Mouse (Mus musculus): ENCODE results near the gene Gm45021.

The Gm45021 gene

GRCm38 (mm10) chr6:48589194-48589750 is at the start of gene Gm45021:
Gene Gm45021 (plus strand): TSS chr6:48589610.
- no peak for DNase-seq (ENCODE audit: extremely low spot score)

GRCm38 (mm10) chr6:48539860-48540259 is 49.5 kb upstream of the Gm45021 start:
- no peak for DNase-seq (ENCODE audit: extremely low spot score)

DNA sequence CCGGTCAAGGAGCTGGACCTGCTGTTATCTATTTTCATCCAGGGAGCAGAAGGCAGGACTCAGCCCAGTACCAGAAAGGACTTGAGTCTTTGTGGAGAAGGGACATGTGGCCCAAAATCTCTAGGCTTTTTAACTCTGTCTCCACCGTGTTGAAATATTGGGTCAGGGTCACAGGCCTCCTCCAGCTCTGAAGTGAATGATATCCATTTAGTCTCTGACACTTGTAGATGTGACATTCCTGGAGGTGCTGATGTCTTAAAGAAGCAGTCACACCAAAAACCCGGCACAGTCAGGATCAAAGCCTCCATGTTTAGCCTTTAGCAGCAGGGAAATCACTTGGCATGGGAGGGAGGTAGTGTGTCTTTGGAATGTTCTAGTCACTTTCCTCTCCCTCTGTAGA is 48.7 kb upstream of the Gm45021 start:
- no peak for DNase-seq (ENCODE audit: extremely low spot score)

DNA sequence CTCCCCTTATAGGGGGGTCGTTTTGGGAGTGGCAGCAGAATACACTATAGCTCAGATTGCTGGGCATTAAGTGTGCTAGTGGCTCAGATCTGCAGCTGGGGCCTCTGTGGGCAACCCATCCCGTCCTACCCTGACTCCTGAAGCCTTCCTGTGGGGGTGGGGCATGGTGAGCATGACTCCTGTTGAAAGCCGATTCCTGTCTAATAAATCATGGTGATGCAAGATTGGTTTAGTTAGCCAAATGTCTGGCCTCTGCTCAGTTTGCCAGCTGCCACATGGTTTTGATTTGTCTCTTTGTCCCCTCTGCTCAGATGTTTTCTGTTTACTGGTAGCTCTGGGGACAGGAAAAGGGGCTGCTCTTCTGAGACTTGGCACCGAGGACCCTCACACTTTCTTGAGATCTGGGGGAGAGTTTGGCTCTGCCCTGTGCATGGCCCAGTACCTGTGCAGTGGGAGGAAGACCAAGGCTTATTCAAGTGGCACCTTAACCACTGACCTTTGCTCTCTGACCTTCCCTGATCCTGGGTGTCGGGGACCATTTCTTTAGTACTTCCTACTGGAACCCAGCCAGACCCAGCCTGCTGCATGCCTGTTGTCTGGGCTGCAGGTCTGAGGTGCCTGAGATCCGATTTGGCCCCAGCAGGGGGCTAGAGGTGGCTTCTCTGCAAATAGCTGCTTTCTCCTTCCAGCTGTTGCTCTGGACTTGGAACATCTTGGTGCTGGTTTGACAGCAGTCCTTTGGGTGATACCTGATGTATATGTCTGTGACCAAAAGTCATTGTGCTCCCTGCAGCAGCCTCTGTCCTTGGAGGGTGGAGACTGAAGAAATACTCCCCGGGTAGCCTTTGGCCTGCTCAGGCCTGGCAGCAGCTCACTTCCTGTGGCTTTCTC is 47.6 kb upstream of the Gm45021 start:
- peak; percentile 47 for DNase-seq (ENCODE audit: extremely low spot score)

- DNase-seq (ENCODE audit: extremely low spot score), result no peak
Observed at GRCm38 (mm10) chr6:48542631-48543030, 46.8 kb upstream of the Gm45021 start.

DNA sequence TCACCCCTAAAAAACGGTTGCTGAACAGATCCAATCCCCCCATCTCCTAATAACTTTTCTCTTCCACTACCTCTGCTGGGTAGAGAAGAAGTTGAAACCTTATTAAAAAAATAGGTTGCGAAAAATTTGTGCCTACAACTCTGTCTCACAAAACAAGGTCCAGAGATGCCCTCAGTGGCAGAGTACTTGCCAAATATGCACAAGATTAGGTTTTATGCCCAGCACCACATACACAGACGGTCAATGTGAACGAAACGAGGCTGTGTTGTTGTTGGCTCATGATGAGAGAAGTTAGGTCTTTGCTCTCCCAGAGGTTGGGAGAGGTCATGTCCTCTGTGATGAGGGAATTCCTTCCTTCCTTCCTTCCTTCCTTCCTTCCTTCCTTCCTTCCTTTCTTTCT is 44.2 kb upstream of the Gm45021 start:
- DNase-seq (ENCODE audit: extremely low spot score), result no peak

DNA sequence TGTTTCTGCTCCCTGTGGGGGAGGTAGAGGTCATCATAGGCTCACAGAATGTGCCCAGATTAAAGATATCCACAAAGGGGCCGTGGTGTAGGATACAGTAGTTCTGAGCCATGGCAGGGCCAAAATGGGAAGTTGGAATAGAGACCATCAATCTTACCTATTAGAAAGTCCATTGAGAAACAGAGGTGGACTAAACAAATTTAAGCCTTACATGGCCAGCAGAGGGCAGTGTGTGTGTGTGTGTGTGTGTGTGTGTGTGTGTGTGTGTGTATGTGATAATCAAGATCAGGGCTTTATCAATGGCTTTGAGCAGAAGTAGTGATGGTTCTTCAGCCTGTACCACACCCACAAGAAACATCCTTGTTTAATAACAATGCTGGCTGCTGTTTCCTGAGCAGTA is 43.1 kb upstream of the Gm45021 start:
- peak; percentile 46 for DNase-seq (ENCODE audit: extremely low spot score)

DNA sequence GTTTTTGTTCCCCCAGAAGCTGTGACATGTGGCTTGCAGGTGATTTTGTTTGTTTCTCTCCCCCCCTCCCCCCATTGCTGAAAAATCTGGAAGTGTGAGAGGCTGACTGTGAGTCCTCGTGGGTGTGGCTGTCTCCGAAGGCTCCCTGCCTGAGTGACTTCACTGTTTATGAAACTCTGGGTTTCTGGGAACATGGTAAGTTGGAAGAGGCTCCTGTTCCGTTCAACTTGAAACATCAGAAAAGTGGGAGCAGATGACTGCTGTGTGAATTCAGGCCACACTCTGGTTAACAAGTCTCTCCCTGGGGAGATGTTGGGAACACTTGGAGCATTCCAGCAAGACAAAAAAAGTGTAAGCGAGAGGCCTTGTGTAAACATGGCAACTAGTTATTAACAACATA is 42.6 kb upstream of the Gm45021 start:
- DNase-seq (ENCODE audit: extremely low spot score), result no peak

DNA sequence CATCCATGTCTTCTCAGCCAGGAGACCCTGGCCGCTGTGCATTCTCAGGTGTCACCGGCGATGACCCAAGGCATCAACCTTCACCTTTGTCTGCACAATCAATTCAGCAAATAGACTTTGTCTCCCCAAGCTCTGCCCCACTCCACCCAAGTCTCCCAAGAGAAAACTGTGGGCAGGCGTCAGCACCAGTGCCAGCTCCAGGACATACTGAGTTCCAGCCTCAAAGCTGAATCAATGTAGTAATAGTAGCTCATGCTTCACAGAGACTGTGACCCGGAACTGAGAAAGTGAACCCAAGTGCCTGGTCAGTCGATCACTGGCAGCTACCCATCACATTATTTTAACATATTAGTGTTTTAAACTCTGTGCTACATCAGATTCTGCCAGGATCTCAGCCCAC is 41.1 kb upstream of the Gm45021 start:
- no peak for DNase-seq (ENCODE audit: extremely low spot score)

DNA sequence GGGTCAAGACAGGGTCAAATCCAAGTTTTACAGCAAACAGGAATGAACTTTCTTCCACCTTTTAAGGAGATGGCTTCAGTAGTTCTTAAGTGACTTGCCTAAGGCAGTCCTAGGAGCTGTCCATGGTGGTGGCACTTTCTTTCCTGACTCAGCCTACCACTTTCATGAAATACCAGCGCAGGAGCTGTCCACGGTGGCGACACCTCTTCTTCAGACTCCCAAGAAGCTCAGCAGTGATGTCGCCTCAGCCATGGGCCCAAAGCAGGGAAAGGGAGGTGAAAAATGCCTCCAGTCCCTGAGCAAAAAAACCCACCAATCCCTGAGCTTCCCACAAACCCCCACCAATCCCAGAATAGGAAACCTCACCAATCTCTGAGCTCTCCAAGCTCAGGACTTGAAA is 36.5 kb upstream of the Gm45021 start:
- DNase-seq (ENCODE audit: extremely low spot score), result peak; percentile 18

GRCm38 (mm10) chr6:48553819-48554218 is 35.6 kb upstream of the Gm45021 start:
- DNase-seq (ENCODE audit: extremely low spot score), result no peak

DNA sequence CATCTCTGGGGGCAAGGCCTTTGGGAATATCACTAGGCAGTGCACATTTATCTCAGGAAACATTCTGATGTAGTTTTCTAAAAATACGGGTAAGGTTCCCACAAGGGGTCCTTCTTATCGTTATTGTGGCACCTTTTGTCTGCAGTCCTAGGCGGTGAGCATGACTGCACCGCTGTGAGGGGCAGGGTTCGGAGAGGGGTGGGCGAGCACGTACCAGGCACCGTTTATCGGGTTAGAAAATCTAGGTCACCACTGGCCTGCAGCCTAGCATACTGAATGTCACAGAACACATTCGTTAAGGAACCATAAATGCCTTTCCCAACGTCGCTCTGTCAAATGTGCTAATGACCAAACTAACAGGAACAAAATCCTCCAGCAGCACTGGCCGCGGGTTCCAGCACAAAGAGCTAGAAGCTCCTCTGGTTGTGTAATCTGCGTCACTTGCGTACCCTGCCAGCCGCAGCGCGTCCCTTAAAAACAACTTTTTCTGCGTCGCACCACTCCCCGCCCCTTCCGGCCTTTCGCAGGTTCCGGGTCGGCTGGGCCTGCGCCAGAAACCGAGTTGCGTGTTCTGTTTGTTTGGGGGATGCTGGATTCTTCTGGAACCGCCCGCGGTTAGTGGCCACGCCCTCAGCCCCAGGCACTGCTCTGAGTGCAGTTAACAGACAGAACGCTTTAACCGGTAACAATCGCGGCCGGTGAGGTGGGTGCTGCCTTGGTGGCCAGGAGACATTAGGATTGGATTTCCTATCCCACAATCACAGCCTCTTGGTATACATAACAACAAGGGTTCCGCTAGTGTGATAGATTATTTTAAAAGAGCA is 34.9 kb upstream of the Gm45021 start, which contains the start of gene Lrrc61:
TSS of gene Lrrc61 (plus strand) at position 517 of the 824 bp plus-strand sequence.
- DNase-seq (ENCODE audit: extremely low spot score), result peak; percentile 88

DNA sequence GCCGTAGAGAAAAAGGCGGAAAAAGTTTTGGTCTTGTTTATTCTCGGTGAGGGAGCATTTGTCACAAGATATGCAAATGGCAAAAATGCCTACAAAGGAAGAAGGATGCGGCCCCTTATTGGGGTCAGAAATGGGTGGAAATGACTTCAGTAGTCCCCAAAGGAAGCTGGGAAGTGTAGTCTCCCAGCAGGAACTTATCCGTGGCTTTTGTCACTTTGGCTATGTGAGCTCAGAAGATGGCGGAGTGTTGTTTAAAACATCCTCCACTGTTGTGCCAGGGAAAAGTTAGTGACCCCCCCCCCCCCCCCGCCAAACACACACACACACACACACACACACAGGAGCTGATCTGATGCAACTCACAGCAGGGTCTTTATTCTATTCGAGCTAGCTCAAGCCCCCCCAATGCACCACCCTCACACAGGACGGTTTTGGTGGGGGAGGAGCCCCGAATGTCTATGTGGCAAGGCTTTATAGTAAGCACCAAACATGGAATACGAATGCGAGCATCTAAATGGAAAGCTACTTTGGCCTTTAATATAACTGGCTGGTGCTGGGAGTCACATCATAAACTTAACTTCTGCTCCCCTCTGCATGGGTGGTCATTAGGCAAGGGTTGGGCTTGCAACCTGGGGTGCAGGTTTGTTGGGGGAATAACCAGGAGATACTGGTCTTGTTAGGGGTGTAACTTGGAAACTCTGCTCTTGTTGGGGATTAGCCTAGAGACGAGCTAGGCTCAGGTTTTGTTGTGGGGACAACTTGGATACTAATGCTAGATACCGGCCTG is 34.1 kb upstream of the Gm45021 start:
- no peak for DNase-seq (ENCODE audit: extremely low spot score)

DNA sequence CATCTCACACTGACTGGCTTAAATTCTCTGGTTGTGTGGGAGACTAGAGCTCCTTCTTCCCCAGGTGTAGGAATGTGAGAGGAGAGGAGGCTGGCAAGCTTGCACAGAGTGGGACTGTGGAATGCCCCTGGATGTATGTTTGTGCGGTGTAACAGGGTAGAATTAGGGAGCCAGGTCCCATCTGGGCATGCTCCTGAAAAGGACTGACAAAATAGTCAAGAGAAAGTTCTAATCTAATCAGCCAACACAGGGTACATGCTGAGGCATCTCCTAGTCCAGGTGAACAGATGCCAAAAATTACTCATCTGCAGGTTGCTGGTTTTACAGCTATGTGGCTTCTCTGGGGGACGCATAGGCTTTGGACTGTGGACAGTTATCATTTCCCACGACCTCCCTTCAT is 33.5 kb upstream of the Gm45021 start:
- DNase-seq (ENCODE audit: extremely low spot score), result no peak

GRCm38 (mm10) chr6:48565693-48566310 is 23.6 kb upstream of the Gm45021 start:
- no peak for DNase-seq (ENCODE audit: extremely low spot score)

DNA sequence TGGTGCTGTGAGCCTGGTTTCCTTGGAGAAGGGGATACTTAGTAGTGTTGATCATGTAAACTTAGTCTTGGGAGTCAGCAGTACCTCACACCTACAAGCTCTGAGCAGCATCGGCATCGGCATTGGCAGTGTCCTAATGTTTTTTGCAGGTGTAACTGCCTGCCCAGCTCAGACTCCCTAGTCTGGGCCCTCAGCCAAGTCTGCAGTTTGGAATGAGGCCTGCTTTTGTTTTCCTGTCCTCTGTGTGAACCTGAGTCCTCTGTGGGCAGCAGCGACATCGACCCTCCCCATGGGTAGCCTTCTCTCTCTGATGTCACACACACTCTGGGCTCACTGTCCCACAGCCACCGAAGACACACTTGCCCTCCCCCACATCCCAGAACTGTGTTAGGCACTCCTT is 23.1 kb upstream of the Gm45021 start:
- no peak for DNase-seq (ENCODE audit: extremely low spot score)

DNA sequence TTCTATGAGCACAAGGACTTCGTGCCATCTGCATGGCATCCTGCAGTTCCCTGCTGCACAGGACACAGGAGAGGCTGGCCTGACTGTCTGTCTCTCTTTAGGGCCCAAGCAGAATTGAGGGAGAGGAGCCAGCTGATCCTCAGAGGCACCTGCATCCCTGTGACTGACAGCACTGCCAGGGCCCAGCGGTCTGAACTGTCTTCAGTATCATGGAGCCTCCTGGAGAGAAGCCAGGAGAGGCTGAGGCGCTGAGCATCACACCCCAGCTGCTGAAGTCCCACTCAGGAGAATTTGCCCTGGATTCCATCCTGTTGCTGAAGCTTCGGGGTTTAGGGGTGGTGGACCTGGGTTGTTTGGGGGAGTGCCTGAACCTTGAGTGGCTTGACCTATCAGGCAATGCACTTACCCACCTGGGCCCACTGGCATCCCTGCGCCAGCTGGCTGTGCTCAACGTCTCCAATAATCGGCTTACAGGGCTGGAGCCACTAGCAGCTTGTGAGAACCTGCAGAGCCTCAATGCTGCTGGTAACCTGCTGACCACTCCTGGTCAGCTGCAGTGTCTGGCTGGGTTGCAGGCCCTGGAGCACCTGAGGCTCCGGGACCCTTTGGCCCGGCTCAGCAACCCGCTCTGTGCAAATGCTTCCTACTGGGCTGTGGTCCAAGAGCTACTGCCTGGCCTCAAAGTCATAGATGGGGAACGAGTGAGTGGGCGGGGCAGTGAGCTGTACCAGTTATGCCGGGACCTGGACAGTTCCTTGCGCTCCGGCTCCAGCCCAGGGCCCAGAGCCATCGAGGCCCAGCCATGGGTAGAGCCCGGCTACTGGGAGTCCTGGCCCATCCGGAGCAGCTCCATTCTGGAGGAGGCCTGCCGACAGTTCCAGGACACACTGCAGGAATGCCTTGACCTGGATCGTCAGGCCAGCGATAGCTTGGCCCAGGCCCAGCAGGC is 21.1 kb upstream of the Gm45021 start:
- no peak for DNase-seq (ENCODE audit: extremely low spot score)

DNA sequence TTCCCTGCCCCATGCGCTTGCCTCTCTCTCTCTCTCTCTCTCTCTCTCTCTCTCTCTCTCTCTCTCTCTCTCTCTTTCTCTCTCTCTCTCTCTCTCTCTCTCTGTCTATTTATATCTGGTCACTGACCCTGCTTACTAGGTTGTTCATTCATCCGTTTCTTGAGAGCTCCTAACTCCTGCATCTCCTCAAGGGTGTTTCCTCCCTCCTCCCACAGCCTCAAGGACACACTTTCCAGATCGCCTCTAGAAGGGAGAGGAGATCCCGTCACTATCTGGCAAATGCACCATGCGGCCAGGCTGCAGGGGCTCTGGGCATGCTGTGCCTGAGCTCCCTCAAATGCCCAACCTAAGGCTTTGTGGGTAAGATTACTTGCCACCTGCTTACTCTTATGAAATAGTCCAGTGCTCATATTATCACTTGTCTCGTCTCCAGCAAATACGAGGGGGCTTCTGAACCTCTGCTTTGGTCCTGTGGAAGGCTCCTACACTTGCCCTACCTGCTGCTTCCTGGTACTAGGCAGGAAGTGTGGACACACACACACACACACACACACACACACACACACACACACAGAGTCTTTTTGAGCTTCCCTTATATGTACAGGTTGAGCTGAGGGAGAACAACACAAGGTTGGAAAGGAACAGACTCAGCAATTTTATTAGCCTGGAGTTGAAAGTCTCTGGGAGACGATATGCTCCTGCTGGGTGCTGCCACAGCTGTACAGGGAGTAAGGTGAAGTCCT is 20.2 kb upstream of the Gm45021 start:
- no peak for DNase-seq (ENCODE audit: extremely low spot score)

GRCm38 (mm10) chr6:48572014-48572413 is 17.4 kb upstream of the Gm45021 start:
- DNase-seq (ENCODE audit: extremely low spot score), result no peak

All from embryo, embryonic 9.5 days (tissue).